Mouse (Mus musculus): ENCODE data around the gene Kifap3. TPM values are rescaled to one million over a fixed set of nuclear protein-coding genes. Genes with fewer than 3 reads are reported as not detected.
A peak's percentile ranks its signal among the peaks of the same experiment; 100 is the strongest.

The Kifap3 gene
- polyA plus RNA-seq, 1 experiment = 123 TPM

DNA sequence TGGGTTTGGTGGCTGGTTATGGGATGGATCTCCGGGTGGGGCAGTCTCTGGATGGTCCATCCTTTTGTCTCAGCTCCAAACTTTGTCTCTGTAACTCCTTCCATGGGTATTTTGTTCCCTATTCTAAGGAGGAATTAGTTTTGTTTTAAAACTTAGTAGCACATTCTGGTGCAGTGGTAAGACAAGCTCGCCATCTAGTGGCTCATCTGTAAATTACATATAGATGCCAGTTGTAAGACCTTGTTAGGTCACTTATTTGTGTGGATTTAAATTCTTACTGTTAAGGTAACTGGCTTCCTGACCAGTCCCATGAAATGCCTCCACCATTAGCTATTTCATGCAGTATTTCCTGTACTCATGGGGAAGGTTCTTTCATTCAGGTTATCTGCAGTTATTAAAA is 131.0 kb downstream of the Kifap3 start:
- Histone ChIP-seq H3K4me1 (ENCODE audit: control insufficient read depth, insufficient read depth, low read length) (no peaks in the 10 kb centered on the region), H3K4me3 (ENCODE audit: insufficient read depth, low read length) (no peak overlapping the region), H3K27ac (ENCODE audit: insufficient read depth, low read length) (no peak overlapping the region)
- no peak for TF ChIP-seq CTCF (IDR thresholded peaks at IDR 0.05; ENCODE audit: extremely low read depth, insufficient read depth, low read length)
- no peak for TF ChIP-seq POLR2A (IDR thresholded peaks at IDR 0.05; ENCODE audit: extremely low read depth, insufficient read depth, low read length)

DNA sequence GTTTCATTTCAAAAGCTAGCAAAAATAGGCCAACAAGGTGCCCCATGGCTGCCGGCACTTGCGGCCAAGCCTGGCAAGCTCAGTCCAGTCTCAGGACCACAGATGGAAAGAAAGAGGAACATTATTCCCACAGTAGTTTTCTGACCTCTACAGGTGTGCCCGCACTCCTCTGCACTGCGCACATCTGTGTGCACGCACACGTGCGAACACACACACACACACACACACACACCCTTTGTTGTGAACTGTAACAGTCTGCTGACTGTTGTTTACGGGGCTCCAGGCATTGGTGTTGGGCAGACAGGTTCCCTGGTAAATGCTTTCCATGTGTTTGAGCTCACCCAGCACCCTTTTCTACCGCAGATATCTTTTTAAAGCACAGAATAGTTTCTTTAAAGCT is 131.4 kb downstream of the Kifap3 start:
- H3K4me1 ChIP-seq (ENCODE audit: control insufficient read depth, insufficient read depth, low read length) = no peaks in the 10 kb centered on the region
- TF ChIP-seq POLR2A (IDR thresholded peaks at IDR 0.05; ENCODE audit: extremely low read depth, insufficient read depth, low read length) (no peak), CTCF (IDR thresholded peaks at IDR 0.05; ENCODE audit: extremely low read depth, insufficient read depth, low read length) (no peak)
- no peak overlapping the region for H3K4me3 ChIP-seq (ENCODE audit: insufficient read depth, low read length)
- no peak overlapping the region for H3K27ac ChIP-seq (ENCODE audit: insufficient read depth, low read length)

DNA sequence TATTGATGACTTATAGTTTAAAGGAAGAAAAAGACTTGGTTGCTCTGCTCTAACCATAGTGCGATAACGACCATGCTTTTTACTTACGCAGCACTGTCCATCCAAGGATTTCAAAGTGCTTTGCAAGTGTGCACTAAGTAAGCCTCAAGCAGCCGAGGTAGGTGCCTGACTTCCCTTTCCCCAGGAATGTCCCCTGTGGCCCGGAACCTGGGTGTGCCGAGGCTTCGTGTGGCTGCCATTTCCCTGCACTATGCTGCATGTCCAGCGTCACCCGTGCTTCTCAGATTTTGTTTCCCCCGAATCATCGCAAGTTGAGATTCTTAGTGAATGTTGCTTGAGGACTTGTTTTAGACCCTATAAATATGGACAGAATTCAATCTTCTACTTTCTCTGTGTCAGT is 132.6 kb downstream of the Kifap3 start:
- Histone ChIP-seq H3K27ac (ENCODE audit: insufficient read depth, low read length) (no peak overlapping the region), H3K4me1 (ENCODE audit: control insufficient read depth, insufficient read depth, low read length) (no peaks in the 10 kb centered on the region), H3K4me3 (ENCODE audit: insufficient read depth, low read length) (no peak overlapping the region)
- TF ChIP-seq CTCF (IDR thresholded peaks at IDR 0.05; ENCODE audit: extremely low read depth, insufficient read depth, low read length) (no peak), POLR2A (IDR thresholded peaks at IDR 0.05; ENCODE audit: extremely low read depth, insufficient read depth, low read length) (no peak)

DNA sequence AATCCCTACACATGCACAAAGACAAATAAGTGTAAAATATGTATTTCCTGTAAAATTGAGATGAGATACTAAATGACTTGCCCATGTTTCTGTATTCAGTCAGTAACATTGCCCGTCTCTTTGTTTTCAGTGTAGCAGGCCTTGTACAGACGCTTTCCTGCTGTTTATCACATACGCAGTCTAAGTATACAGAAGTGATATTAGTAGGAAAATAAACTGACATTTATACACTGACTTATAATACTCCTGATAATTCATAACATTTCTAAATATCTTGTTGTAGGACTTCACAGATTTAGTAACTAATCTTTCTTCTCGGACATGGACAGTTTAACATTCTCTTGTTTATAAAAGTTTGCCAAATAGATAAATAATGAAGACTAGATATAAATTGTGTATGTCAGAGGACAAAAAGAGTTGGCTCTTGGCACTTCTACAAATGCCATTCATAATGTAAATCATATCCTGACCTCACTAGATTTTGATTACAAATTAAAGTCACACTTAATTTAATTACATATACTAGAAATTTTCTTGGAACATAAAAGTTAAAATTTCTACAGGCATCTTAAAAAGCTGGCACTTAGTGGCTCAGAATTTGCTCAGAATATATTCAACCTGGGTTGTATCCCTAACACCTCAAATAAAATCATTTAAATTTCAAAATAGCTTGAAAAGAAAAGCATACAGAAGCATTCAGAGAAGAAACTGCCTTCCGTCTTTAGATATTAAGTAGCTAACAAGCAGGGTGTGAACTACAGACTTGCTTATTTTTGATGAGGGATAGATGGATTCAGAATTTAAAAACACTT is 138.2 kb downstream of the Kifap3 start:
- TF ChIP-seq POLR2A (IDR thresholded peaks at IDR 0.05; ENCODE audit: extremely low read depth, insufficient read depth, low read length) (no peak), CTCF (IDR thresholded peaks at IDR 0.05; ENCODE audit: extremely low read depth, insufficient read depth, low read length) (no peak)
- Histone ChIP-seq H3K27ac (ENCODE audit: insufficient read depth, low read length) (no peak overlapping the region), H3K4me1 (ENCODE audit: control insufficient read depth, insufficient read depth, low read length) (no peaks in the 10 kb centered on the region), H3K4me3 (ENCODE audit: insufficient read depth, low read length) (no peak overlapping the region)

DNA sequence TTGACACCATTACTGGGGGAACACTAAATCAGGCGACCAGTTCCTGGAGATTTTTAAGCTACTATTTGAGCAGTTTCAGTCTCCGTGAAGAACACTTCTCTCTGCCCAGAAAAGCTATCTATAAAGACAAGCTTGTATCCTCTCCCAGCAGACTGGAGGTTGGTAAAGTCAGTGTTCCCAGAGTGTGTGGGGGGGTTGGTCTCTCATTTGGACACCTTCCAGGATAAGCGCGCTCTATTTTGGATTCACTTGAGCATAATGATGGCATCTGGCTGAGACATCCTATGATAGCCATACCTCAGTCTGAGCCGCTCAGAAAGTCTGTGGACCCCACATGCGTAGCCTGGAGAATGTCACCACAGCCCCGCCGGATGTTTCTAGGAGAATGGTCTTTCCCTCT is 144.7 kb downstream of the Kifap3 start:
- Histone ChIP-seq H3K4me3 (ENCODE audit: insufficient read depth, low read length) (no peak overlapping the region), H3K27ac (ENCODE audit: insufficient read depth, low read length) (no peak overlapping the region), H3K4me1 (ENCODE audit: control insufficient read depth, insufficient read depth, low read length) (no peaks in the 10 kb centered on the region; the same call in 1 of the 2 replicates)
- TF ChIP-seq POLR2A (IDR thresholded peaks at IDR 0.05; ENCODE audit: extremely low read depth, insufficient read depth, low read length) (no peak), CTCF (IDR thresholded peaks at IDR 0.05; ENCODE audit: extremely low read depth, insufficient read depth, low read length) (no peak)

DNA sequence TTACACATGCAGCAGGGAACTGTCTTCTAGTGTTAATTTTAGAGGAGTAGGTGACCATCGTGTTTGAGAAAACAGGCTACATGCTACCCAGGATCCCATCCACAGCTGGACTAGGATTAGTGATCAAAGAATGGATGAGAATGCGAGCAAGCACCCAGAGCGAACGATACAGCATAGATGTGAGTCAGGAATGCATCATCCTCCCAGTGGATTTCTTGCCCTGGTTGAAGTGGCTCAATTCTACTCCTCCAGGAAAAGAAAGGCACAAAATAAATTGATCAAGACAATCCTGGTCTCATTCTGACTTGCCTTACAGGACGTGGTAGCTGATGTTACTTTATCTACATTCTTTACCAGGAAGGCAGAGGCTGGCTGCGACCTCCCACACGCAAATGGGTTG is 149.5 kb downstream of the Kifap3 start, which contains the start of gene Scyl3:
Scyl3 (plus strand) TSS at position 255 of the 400 bp plus-strand sequence.
- TF ChIP-seq POLR2A (IDR thresholded peaks at IDR 0.05; ENCODE audit: extremely low read depth, insufficient read depth, low read length) (no peak), CTCF (IDR thresholded peaks at IDR 0.05; ENCODE audit: extremely low read depth, insufficient read depth, low read length) (no peak)
- Histone ChIP-seq H3K4me3 (ENCODE audit: insufficient read depth, low read length) (peak within 1 kb of the TSS; percentile 62), H3K27ac (ENCODE audit: insufficient read depth, low read length) (peak within 1 kb of the TSS; percentile 95), H3K4me1 (ENCODE audit: control insufficient read depth, insufficient read depth, low read length) (peaks cover 5% of the 10 kb centered on the region)

DNA sequence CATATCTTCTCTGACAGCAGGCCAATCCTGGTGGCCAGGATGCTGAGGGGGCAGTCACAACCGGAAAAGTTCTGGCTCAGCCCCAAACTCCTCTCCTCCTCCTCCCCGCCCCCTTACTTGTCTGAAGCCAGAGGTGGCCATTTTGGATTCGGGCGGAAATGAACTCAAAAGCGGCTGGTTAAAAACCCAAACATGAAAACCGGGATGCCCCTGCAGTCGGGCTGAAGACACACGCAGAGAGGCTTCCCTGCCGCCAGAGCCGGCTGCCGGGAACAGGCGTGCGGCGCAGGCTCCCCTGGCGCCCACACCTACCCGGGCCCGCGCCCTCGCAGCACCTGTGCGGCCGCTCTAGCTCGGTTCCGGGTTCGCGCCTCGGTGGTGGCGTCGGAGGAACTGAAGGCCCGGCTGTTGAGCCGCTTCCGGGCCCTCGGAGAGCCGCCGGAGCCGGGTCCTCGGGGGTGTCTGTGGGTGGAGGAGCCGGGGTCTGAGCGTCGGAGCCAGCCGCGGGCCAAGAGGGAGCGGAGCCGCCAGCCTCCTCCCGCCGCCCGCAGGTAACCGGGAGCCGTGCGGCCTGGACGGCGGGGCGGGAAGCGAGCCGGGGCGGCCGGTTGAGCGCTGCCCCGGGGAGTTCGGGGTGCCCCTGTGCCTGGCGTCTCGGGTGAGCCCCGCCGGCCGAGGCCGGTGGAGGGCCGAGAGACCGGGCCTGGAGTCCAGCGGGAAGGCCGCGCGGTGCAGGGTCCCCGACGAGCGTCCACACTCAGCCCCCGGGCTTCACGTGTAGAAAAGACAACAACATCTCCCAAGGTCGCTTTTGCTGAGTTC is 150.5 kb downstream of the Kifap3 start:
- Histone ChIP-seq H3K4me1 (ENCODE audit: control insufficient read depth, insufficient read depth, low read length) (peaks cover 5% of the 10 kb centered on the region), H3K27ac (ENCODE audit: insufficient read depth, low read length) (peak overlapping the region; percentile 95), H3K4me3 (ENCODE audit: insufficient read depth, low read length) (peak overlapping the region; percentile 62)
- TF ChIP-seq CTCF (IDR thresholded peaks at IDR 0.05; ENCODE audit: extremely low read depth, insufficient read depth, low read length) (no peak), POLR2A (IDR thresholded peaks at IDR 0.05; ENCODE audit: extremely low read depth, insufficient read depth, low read length) (peak; percentile 40)

DNA sequence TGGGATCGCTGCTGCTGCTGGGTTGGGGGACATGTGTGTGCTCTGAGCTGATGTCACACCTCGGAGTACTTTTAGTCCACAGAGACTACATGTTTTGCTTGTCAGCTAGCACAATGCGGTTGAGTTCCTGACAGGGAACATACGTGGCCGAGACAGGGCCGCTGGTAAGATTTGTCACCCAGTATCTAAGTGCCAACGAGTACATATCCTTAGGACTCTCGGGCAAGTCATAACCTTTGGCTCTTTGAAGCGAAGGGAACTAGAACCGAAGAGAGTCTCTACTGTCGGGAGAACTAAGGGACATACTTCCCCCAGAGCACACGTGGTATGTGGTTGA is 151.0 kb downstream of the Kifap3 start:
- H3K4me3 ChIP-seq (ENCODE audit: insufficient read depth, low read length) = peak overlapping the region; percentile 62
- peaks cover 5% of the 10 kb centered on the region for H3K4me1 ChIP-seq (ENCODE audit: control insufficient read depth, insufficient read depth, low read length)
- no peak overlapping the region for H3K27ac ChIP-seq (ENCODE audit: insufficient read depth, low read length)
- TF ChIP-seq CTCF (IDR thresholded peaks at IDR 0.05; ENCODE audit: extremely low read depth, insufficient read depth, low read length) (no peak), POLR2A (IDR thresholded peaks at IDR 0.05; ENCODE audit: extremely low read depth, insufficient read depth, low read length) (no peak)

DNA sequence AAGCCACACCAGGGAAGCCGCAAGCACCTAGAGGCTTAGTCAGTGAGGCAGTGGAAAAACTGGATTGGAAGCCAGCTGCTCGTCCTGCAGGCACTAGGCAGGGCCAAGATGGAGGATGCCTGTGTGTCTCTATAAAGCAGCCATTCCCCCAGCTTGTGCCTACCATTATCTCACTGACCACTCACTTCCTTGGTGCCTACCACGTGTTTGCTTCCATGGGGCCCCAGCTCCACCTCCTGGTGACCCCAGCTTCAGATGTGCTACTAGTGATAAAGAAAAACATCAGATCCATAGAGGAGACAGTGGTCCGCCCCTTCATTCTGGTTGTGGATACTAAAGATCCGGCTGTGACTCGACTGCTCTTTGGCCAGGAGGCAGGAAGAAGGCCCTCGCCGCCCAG is 152.4 kb downstream of the Kifap3 start:
- H3K4me3 ChIP-seq (ENCODE audit: insufficient read depth, low read length) = no peak overlapping the region
- H3K27ac ChIP-seq (ENCODE audit: insufficient read depth, low read length) = no peak overlapping the region
- peaks cover 5% of the 10 kb centered on the region for H3K4me1 ChIP-seq (ENCODE audit: control insufficient read depth, insufficient read depth, low read length)
- TF ChIP-seq POLR2A (IDR thresholded peaks at IDR 0.05; ENCODE audit: extremely low read depth, insufficient read depth, low read length) = no peak
- no peak for TF ChIP-seq CTCF (IDR thresholded peaks at IDR 0.05; ENCODE audit: extremely low read depth, insufficient read depth, low read length)
